Mouse (Mus musculus) brown adipose tissue, adult 24 weeks (tissue): ENCODE results near the gene Mre11a. TPM values are rescaled to one million over a fixed set of nuclear protein-coding genes. Genes with fewer than 3 reads are reported as not detected.
"Not testable (repeated sequence)": the region's sequence is repeated elsewhere in the genome, so short reads cannot be mapped to it uniquely, and the experiment has no call there.

Source experiments
- H3K27ac ChIP-seq: fragments of 200-500 bp; replicated peaks from 2 replicates; pipeline ENCODE4 v1.5.1; 2012; ENCODE audit warnings: low read depth, mild to moderate bottlenecking, low read length
- H3K4me1 ChIP-seq: fragments of 200-500 bp; 2 replicates; pipeline ENCODE4 v1.6.1; 2012; ENCODE audit warnings: low read length, mixed read lengths; ENCODE audit not compliant: control insufficient read depth, insufficient read depth, insufficient read length
- H3K4me3 ChIP-seq: fragments of 200-500 bp; 2 replicates; pipeline ENCODE4 v1.5.1; 2012; ENCODE audit warnings: low read depth, mild to moderate bottlenecking, low read length, moderate library complexity; ENCODE audit not compliant: insufficient read depth
- polyA plus RNA-seq: library from polyadenylated mRNA; stranded (reverse); fragments of >200 nt; gene quantifications from 2 replicates; pipeline ENCODE4 v1.2.4, GENCODE M21; 2012; ENCODE audit not compliant: missing spikeins, insufficient read depth, insufficient read length

Mre11a gene
- polyA plus RNA-seq, 1 experiment: 15.4 TPM

DNA sequence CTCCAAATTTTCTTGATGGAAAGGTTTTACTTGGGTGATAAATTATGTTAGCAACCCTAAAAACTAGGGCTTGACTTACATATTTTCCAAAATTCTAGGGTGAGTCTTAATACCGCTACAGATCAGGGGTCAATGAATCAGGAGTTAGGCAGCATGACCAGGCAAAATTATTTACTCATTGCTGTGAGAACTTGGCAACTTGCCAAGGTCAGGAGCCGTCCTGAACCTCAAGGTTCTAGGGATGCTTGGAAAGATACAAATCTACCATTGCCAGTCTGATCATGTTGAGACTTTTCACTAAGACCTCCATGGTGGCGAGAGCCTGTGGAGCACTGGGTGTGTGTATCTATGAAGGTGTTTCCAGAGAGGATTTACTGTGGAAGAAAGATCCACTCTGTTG lies 87.1 kb downstream of the Mre11a start:
- H3K4me1 ChIP-seq: no peaks in the 10 kb centered on the region
- H3K4me3 ChIP-seq: no peak overlapping the region
- H3K27ac ChIP-seq: no peak overlapping the region

DNA sequence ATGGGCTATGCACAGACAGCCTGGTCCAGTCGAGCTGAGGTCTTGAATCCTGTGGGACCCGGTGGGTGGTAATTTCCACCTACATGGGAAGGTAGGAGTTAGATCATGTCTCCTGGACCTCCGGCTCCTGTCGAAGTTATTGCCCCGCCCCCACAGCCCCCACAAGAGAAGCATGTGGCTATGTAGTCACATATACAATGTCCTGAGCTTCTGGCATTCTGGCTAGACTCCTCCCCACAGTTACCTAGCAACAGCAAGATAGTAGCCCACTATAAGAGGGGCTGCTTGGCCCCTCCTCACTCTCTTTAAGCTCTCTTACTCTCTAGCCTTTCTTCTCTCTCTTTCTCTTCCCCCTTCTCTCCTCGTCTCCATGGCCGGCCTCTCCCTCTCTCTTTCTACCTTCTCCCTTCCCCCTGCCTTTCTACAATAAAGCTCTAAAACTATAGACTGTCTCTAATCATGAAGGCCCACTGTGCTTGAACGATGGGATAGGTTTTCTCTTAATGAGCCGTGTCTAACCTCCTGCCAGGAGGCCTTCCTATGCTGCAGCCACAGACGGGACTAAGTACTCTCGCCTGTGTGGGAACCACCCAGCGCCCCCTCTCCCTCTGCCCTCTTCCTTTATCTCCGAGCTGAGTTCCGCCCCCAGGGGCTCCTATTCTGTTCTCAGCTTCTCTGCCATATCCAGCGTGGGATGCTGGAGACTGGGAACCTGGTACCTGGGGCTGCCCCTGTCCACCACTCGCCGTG lies 87.9 kb downstream of the Mre11a start:
- no peak overlapping the region for H3K27ac ChIP-seq
- no peaks in the 10 kb centered on the region for H3K4me1 ChIP-seq
- no peak overlapping the region for H3K4me3 ChIP-seq

DNA sequence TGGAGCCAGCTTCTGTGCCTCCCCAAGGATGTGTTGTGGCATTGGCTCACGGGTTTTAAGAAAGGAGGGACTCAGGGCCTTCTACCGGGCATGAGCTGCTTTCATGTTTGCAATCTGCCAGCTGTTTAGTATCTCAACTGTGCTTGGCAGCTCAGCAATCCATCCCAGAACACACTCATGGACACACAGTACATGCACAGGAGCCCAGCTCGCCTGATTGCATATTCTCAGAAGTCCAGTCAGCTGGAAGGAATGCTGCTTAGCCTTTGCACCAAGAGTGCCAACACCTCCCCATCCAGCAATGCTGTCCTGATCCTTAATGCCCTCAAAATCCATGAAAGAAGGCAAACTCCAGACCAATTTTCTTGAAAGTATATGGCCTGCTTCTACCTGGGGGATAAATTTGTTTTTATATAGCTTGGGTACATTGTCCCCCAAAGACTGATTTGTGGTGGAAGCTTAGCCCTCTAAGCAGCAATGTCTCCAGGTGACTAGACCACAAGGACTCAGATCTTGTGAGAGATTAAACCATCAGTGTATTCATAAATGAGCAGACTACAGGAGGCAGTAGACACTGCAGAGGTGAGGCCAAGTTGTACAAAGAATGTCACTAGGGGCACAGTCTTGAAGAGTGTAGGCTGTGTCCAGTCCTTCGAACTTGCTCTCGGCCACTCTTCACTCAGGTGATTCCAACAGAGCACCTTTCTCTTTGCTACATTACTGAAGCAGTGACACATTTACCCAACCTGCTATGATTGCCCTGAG lies 91.5 kb downstream of the Mre11a start:
- Histone ChIP-seq H3K4me1 (no peaks in the 10 kb centered on the region), H3K27ac (no peak overlapping the region), H3K4me3 (no peak overlapping the region)

DNA sequence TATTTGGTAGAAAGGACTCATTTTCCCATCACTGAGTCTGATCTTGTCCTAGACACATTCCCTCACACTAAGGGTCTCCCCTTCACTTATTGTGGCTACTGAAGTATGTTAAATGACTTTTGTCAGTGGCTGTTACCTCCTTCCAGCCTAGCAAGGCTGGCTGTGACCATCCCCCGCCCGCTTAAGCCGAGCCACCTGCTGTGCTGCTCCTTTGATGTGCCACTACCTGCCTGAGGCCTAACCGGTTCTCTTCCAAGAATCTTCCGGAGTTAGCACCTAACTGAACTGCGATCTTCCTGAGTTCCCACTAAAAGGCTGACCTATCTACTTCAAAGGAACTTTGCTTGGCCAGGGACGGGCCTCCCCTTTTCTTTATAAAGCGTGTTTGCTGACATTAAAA lies 92.1 kb downstream of the Mre11a start:
- H3K4me3 ChIP-seq, H3K27ac ChIP-seq, H3K4me1 ChIP-seq: not testable (repeated sequence)

DNA sequence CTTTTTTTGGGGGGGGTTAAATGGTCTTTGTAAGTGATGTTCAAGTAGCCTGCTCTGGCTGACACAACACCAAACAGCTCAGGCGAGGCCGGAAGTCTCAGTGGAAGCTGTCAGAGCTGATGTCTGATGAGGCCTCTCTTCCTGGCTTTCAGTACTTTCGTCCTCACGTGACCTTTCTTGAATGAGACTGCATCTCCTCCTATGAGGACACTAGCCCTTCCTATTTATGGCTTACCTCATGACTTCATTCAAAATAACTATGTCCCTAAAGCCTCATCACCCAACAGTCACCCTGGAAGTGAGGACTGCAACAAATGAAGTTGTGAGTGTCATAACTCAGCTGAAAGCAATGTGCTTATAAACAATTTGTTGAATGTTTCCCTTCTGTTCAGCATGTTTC lies 100.2 kb downstream of the Mre11a start:
- no peak overlapping the region for H3K27ac ChIP-seq
- no peak overlapping the region for H3K4me3 ChIP-seq
- no peaks in the 10 kb centered on the region for H3K4me1 ChIP-seq

DNA sequence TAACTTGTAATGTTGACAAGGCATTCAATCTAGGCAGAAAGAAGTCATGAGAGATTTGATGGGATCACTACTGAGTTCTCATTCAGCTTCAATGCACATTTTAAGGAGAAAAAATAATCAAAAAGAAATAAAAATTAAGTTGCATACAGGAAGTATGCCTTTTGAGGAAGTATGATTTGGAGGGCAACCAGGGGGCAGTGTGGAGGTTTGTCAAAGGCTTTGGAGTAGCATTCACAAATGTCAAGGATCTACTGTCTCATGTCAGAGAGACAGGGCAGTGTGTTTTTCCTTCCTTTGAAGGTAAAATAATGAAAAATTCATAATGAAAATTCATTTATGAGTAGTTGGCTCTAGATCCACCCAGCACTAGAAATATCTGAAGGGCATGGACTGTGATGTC lies 100.7 kb downstream of the Mre11a start:
- H3K27ac ChIP-seq: no peak overlapping the region
- H3K4me1 ChIP-seq: no peaks in the 10 kb centered on the region
- H3K4me3 ChIP-seq: no peak overlapping the region

DNA sequence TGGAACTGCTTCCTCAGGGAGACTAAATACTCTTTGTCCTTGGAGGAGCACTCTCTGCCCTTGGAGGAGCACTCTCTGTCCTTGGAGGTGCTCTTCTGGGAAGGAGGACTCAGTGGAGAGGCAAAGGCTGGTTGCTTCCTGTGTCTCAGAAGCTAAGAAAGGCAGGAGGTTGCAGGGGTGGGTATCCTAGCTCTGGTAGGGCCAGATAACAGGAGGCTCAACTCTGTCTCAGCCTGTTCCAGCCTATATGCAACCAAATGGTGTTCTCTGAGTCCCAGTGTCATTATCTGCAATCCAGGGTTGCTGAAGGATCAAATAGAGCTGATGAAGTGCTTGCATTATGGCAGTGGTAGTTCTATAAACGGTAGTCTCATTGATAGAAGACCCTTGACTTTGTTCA lies 101.5 kb downstream of the Mre11a start:
- Histone ChIP-seq H3K27ac (no peak overlapping the region), H3K4me1 (no peaks in the 10 kb centered on the region), H3K4me3 (no peak overlapping the region)

Other genes starting within 250 kb of the Mre11a start
- gene Amotl1, start 139.6 kb upstream of the Mre11a start, polyA plus RNA-seq: 35.8 and 41.1 TPM in 2 replicates
- gene Piwil4, start 43.9 kb upstream of the Mre11a start, polyA plus RNA-seq: not detected in 2 replicates
- 0.46 and 0.91 TPM in 2 replicates for gene Fut4, start 32.3 kb upstream of the Mre11a start, polyA plus RNA-seq
- gene 1700012B09Rik, start 13.6 kb upstream of the Mre11a start, polyA plus RNA-seq: not detected in 2 replicates
- gene Ankrd49, start 202 bp downstream of the Mre11a start, polyA plus RNA-seq: 8.8 and 9.1 TPM in 2 replicates
- gene Gpr83, start 75.6 kb downstream of the Mre11a start, polyA plus RNA-seq: not detected in 2 replicates
- not detected in 2 replicates for gene Izumo1r, start 119.3 kb downstream of the Mre11a start, polyA plus RNA-seq